Mouse (Mus musculus) heart, postnatal 0 days (tissue): ENCODE measurements around the gene B3galt1.

Experiments
- CTCF ChIP-seq: IDR thresholded peaks from 2 replicates; pipeline ENCODE4 v1.5.1; 2016; ENCODE audit warnings: antibody characterized with exemption, control low read depth, low read depth
- EP300 ChIP-seq: IDR thresholded peaks from 2 replicates; pipeline ENCODE4 v1.6.1; 2016; ENCODE audit warnings: antibody characterized with exemption, low read depth

DNA sequence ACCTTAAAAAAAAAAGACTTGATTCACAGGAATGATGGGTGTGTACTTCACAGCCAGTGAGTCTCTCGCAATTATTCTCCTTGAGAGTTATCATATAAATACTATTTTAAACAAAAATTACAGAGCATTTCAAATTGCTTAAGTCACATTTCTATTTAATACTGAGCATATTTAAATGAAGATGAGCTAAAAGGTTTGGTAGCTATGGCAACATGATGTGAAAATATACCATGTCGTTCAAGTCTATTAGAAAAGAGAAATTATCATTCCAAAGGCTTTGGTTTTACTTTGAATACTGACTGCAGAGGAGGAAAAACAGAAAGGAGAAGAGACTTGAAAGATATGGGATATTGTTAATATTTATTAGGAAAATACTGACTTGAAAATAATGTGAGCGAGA is 366.3 kb downstream of the B3galt1 start:
- TF ChIP-seq CTCF (no peak), EP300 (no peak)
